Mouse (Mus musculus) midbrain, embryonic 12.5 days (tissue): ENCODE measurements at regions not wholly inside any gene's neighbourhood (a gene's known extent, or its start where the extent isn't known, plus 50 kb on each side); places are given as distances from the start of the nearest gene placed in this dataset.

Experiments
- ATAC-seq: fragments of 200-750 bp; cut with Nextera tagmentation; 2 replicates; pipeline ENCODE4 v1.8.0; 2017; ENCODE audit warnings: low read depth, moderate TSS enrichment, moderate library complexity; ENCODE audit not compliant: low FRiP score
- H3K27ac ChIP-seq: fragments of 300-500 bp; sonication (generic); replicated peaks from 2 replicates; pipeline ENCODE4 v1.5.1; 2016; ENCODE audit warnings: mild to moderate bottlenecking
- H3K27me3 ChIP-seq: fragments of 300-500 bp; sonication (generic); 2 replicates; pipeline ENCODE4 v1.6.1; 2016; ENCODE audit warnings: mild to moderate bottlenecking
- H3K36me3 ChIP-seq: fragments of 300-500 bp; sonication (generic); 2 replicates; pipeline ENCODE4 v1.6.1; 2016
- H3K4me1 ChIP-seq: fragments of 300-500 bp; sonication (generic); 2 replicates; pipeline ENCODE4 v1.6.1; 2016
- H3K4me2 ChIP-seq: fragments of 300-500 bp; sonication (generic); replicated peaks from 2 replicates; pipeline ENCODE4 v1.6.1; 2016; ENCODE audit warnings: mild to moderate bottlenecking, moderate library complexity
- H3K4me3 ChIP-seq: fragments of 300-500 bp; sonication (generic); 2 replicates; pipeline ENCODE4 v1.5.1; 2016; ENCODE audit warnings: mild to moderate bottlenecking
- H3K9ac ChIP-seq: fragments of 300-500 bp; sonication (generic); replicated peaks from 2 replicates; pipeline ENCODE4 v1.6.1; 2016; ENCODE audit warnings: mild to moderate bottlenecking, moderate library complexity
- H3K9me3 ChIP-seq: fragments of 300-500 bp; sonication (generic); 2 replicates; pipeline ENCODE4 v1.6.1; 2016; ENCODE audit warnings: mild to moderate bottlenecking
- WGBS: fragments of 180-500 bp; shearing (Covaris S2); methylation state at CpG from one replicate; pipeline ENCODE4 v1.1.7; 2016; 5-methylcytosine and 5-hydroxymethylcytosine counted together

DNA sequence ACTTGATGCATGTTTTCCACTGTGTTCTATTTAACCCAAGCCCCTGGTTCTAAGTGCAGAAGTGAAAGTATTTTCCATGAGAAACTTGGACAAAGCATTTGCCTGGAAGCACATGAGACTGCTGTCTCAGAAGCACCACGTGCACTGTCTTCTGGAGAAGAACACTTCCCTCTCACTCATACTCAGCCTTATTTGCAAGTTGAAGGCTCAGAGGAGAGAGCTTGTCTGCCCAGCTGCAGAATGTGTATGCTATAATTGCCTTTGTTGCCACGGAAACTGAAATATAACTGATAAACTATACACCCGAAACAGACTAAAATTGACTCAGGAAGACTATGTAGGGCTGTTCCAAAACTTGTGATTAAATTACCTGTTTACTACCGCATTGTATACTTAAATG is 3230.3 kb downstream of the 9330182O14Rik start:
- no peak overlapping the region for H3K4me2 ChIP-seq
- H3K27me3 ChIP-seq, result no peaks in the 10 kb centered on the region
- no peaks in the 10 kb centered on the region for H3K4me1 ChIP-seq
- no peak overlapping the region for H3K9ac ChIP-seq
- no peaks in the 10 kb centered on the region for H3K36me3 ChIP-seq
- H3K4me3 ChIP-seq, result no peak overlapping the region
- no peaks in the 10 kb centered on the region for H3K9me3 ChIP-seq
- no peak for ATAC-seq
- 83% methylated on average over 4 of the region's 4 CpGs for whole genome bisulfite sequencing
- H3K27ac ChIP-seq, result no peak overlapping the region

- Histone ChIP-seq H3K4me2 (no peak overlapping the region), H3K4me3 (no peak overlapping the region), H3K27me3 (no peaks in the 10 kb centered on the region), H3K9ac (no peak overlapping the region), H3K27ac (no peak overlapping the region), H3K36me3 (no peaks in the 10 kb centered on the region), H3K4me1 (no peaks in the 10 kb centered on the region), H3K9me3 (no peaks in the 10 kb centered on the region)
- WGBS, result 79% methylated on average over 4 of the region's 4 CpGs
- 0 out of 2 replicates have a peak, but pooled peaks have one; percentile 54 for ATAC-seq
These were observed 3238.9 kb downstream of the 9330182O14Rik start for GRCm38 (mm10) chr15:43373072-43373471.

GRCm38 (mm10) chr15:43382405-43382804 is 3248.2 kb downstream of the 9330182O14Rik start:
- no peak overlapping the region for H3K4me2 ChIP-seq
- no peak overlapping the region for H3K4me3 ChIP-seq
- H3K36me3 ChIP-seq, result no peaks in the 10 kb centered on the region
- H3K27ac ChIP-seq, result no peak overlapping the region
- no peak overlapping the region for H3K9ac ChIP-seq
- no peaks in the 10 kb centered on the region for H3K9me3 ChIP-seq
- WGBS, result 97% methylated on average over 1 of the region's 1 CpGs
- ATAC-seq, result no peak
- no peaks in the 10 kb centered on the region for H3K27me3 ChIP-seq
- H3K4me1 ChIP-seq, result no peaks in the 10 kb centered on the region

- Histone ChIP-seq H3K9me3 (no peaks in the 10 kb centered on the region), H3K36me3 (no peaks in the 10 kb centered on the region), H3K4me3 (no peak overlapping the region), H3K27me3 (no peaks in the 10 kb centered on the region), H3K4me2 (no peak overlapping the region), H3K27ac (no peak overlapping the region), H3K9ac (no peak overlapping the region), H3K4me1 (no peaks in the 10 kb centered on the region)
- 76% methylated on average over 1 of the region's 1 CpGs for WGBS
- ATAC-seq, result no peak
These were observed 3265.7 kb downstream of the 9330182O14Rik start for GRCm38 (mm10) chr15:43399821-43400220.

DNA sequence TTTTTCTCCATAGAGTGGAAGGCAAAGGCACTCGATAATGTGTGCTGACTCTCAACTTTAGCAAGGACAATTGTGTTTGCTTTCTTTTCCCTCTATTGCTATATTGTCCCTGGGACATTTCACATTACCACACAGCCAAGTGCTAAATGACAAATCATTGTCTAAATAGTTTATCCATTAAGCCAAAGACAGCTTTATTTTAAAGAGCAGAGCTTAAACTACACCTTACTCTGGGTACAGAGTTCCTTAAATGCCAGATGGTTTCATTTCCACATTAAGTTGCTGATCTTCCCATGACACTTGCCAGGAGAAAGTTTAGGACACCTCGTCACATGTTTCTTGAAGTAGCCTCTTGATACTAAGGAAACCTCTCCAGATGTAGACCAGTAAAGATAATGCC is 3269.4 kb downstream of the 9330182O14Rik start:
- Histone ChIP-seq H3K4me3 (no peak overlapping the region), H3K9ac (no peak overlapping the region), H3K4me2 (no peak overlapping the region), H3K27me3 (no peaks in the 10 kb centered on the region), H3K4me1 (no peaks in the 10 kb centered on the region), H3K9me3 (no peaks in the 10 kb centered on the region), H3K36me3 (no peaks in the 10 kb centered on the region), H3K27ac (no peak overlapping the region)
- no peak for ATAC-seq
- 85% methylated on average over 2 of the region's 2 CpGs for WGBS
